8 mouse cellular contexts compared by ENCODE assay signal in the genomic region with DNA sequence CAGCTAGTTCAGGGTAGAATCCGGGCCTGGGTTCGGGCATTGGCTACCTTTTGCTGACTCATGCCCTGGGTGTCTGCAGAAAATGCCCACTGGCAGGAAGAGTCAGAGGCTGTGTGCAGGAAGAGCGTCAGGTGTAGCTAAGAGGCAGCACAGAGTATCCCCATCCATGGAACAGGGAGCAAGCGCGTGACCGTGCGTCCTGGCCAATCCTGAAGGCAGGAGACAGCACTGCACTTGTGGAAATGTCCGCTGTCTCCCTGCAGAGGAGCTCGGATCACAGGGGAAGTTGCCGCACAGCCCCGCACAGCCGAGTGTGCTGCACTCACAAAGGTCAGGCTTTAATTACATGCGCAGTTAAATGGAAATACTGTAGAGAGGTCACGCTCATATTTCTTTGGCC.
DNase-seq lines count a peak whose midpoint lies in the region; ATAC-seq and TF ChIP-seq lines count a peak whose summit lies in the region.

No protein-coding gene starts in this region.

- H3K9me3 ChIP-seq in heart, embryonic 14.5 days (ENCODE audit: control insufficient read depth, low read length), result no peaks in the 10 kb centered on the region
- H3K9me3 ChIP-seq in kidney, postnatal 0 days (replicated peaks; ENCODE audit: low read length), result no peaks in the 10 kb centered on the region

- no peak for ATAC-seq in heart, embryonic 14.5 days (ENCODE audit: insufficient number of reproducible peaks, insufficient read depth, low FRiP score, low read depth)
- peak; percentile 52; the same call in 1 of the 2 replicates for ATAC-seq in kidney, postnatal 0 days (replicated peaks; ENCODE audit: low FRiP score, low read depth)
- no peak for ATAC-seq in erythroblast, adult 5-6 weeks (replicated peaks; ENCODE audit: low FRiP score, poor library complexity, severe bottlenecking)

- 31% methylated on average over 14 of the region's 14 CpGs for WGBS in heart, embryonic 14.5 days
- WGBS in kidney, postnatal 0 days, result 18% methylated on average over 14 of the region's 14 CpGs

- DNase-seq in adrenal gland, adult 2 months, result peak; percentile 15
- no peak for DNase-seq in adrenal gland, postnatal 4 days (ENCODE audit: low spot score in 2 of 2)
- DNase-seq in ZHBTc4 (ENCODE audit: low read depth, low spot score), result peak; percentile 50
- peak; percentile 54 for DNase-seq in kidney, postnatal 0 days (ENCODE audit: low spot score)
- DNase-seq in thymus, postnatal 14 days, result no peak
- DNase-seq in right cerebral cortex, postnatal 10 days (ENCODE audit: low spot score in 2 of 2), result no peak

- H3K4me1 ChIP-seq in heart, embryonic 14.5 days (ENCODE audit: control insufficient read depth in 2 of 2, insufficient read depth in 2 of 2, low read length in 2 of 2), result peaks cover 18 to 43% of the 10 kb centered on the region in 2 experiments
- H3K4me1 ChIP-seq in kidney, postnatal 0 days (replicated peaks; ENCODE audit: insufficient read depth, low read length), result peaks cover 9% of the 10 kb centered on the region; the same call in 1 of the 2 replicates

- H3K27me3 ChIP-seq in heart, embryonic 14.5 days (ENCODE audit: control insufficient read depth, insufficient read depth, low read length), result no peaks in the 10 kb centered on the region
- H3K27me3 ChIP-seq in kidney, postnatal 0 days (ENCODE audit: insufficient read depth, low read length), result no peaks in the 10 kb centered on the region

- H3K27ac ChIP-seq in heart, embryonic 14.5 days (replicated peaks in 1 of 2; ENCODE audit: control insufficient read depth in 1 of 2, insufficient read depth in 1 of 2, low read depth in 2 of 2, low read length in 2 of 2), result peak overlapping the region; percentile 26 to 55; a peak in 3 of 4 replicates
- H3K27ac ChIP-seq in kidney, postnatal 0 days, result no peak overlapping the region

- no peak for TF ChIP-seq CTCF in kidney, postnatal 0 days (IDR thresholded peaks at IDR 0.05; ENCODE audit: low read depth)

- peak overlapping the region; percentile 56 for H3K4me2 ChIP-seq in heart, embryonic 14.5 days (ENCODE audit: low read length)
- H3K4me2 ChIP-seq in kidney, postnatal 0 days (ENCODE audit: low read length), result peak overlapping the region; percentile 43

- H3K36me3 ChIP-seq in heart, embryonic 14.5 days (ENCODE audit: control insufficient read depth, insufficient read depth, low read length), result no peaks in the 10 kb centered on the region
- H3K36me3 ChIP-seq in kidney, postnatal 0 days (ENCODE audit: insufficient read depth, low read length), result no peaks in the 10 kb centered on the region

- peak overlapping the region; percentile 56; the same call in 1 of the 2 replicates for H3K9ac ChIP-seq in heart, embryonic 14.5 days (ENCODE audit: low read length)
- H3K9ac ChIP-seq in kidney, postnatal 0 days (ENCODE audit: low read depth, low read length), result no peak overlapping the region

- peak overlapping the region; percentile 0 to 22; a peak in 2 of 4 replicates for H3K4me3 ChIP-seq in heart, embryonic 14.5 days (ENCODE audit: control insufficient read depth in 1 of 2, insufficient read depth in 1 of 2, low read depth in 1 of 2, low read length in 2 of 2)
- 0 out of 2 replicates have a peak overlapping the region, but pooled peaks have one; percentile 7 for H3K4me3 ChIP-seq in kidney, postnatal 0 days (replicated peaks; ENCODE audit: low read depth, low read length)

Comparison
In these comparisons a context has a peak if more than half of its experiments do, and no peak if none do; other contexts are left out.
1. DNase-seq: peak in adrenal gland, adult 2 months (single experiment), ZHBTc4 (single experiment) and kidney, postnatal 0 days (single experiment); none in adrenal gland, postnatal 4 days (0 of 2), thymus, postnatal 14 days (single experiment) and right cerebral cortex, postnatal 10 days (0 of 2).